Mouse (Mus musculus): ENCODE measurements around the gene Ppig.
"Not testable (repeated sequence)": the region's sequence is repeated elsewhere in the genome, so short reads cannot be mapped to it uniquely, and the experiment has no call there.

Ppig gene

GRCm38 (mm10) chr2:69722273-69722649 lies at the start of gene Ppig:
TSS of gene Ppig (plus strand) at chr2:69722545.
- no peak for DNase-seq

GRCm38 (mm10) chr2:69673723-69674122 lies 48.6 kb upstream of the Ppig start:
- no peak for DNase-seq

GRCm38 (mm10) chr2:69675266-69675665 lies 47.1 kb upstream of the Ppig start:
- DNase-seq: no peak

GRCm38 (mm10) chr2:69676713-69677112 lies 45.6 kb upstream of the Ppig start:
- DNase-seq: no peak

GRCm38 (mm10) chr2:69677215-69677614 lies 45.1 kb upstream of the Ppig start:
- not testable (repeated sequence) for DNase-seq

GRCm38 (mm10) chr2:69679990-69680389 lies 42.4 kb upstream of the Ppig start:
- peak; percentile 8 for DNase-seq

- DNase-seq: no peak
Observed at GRCm38 (mm10) chr2:69681931-69682330, 40.4 kb upstream of the Ppig start.

GRCm38 (mm10) chr2:69683036-69683805 lies 39.1 kb upstream of the Ppig start:
- DNase-seq: no peak

GRCm38 (mm10) chr2:69684488-69684887 lies 37.9 kb upstream of the Ppig start:
- DNase-seq: no peak

- no peak for DNase-seq
Observed at GRCm38 (mm10) chr2:69690214-69690613, 32.1 kb upstream of the Ppig start.

GRCm38 (mm10) chr2:69690843-69691242 lies 31.5 kb upstream of the Ppig start:
- no peak for DNase-seq

GRCm38 (mm10) chr2:69693501-69693900 lies 28.8 kb upstream of the Ppig start:
- DNase-seq: no peak

GRCm38 (mm10) chr2:69700446-69700845 lies 21.9 kb upstream of the Ppig start:
- no peak for DNase-seq

- DNase-seq: peak; percentile 12
Observed at GRCm38 (mm10) chr2:69712171-69712570, 10.2 kb upstream of the Ppig start.

- peak; percentile 90 for DNase-seq
Observed at GRCm38 (mm10) chr2:69712981-69713625, 9.2 kb upstream of the Ppig start, which contains the start of gene Fastkd1. TSS of gene Fastkd1 (minus strand) at chr2:69713516.

- DNase-seq: no peak
Observed at GRCm38 (mm10) chr2:69713626-69714014, 8.7 kb upstream of the Ppig start.

GRCm38 (mm10) chr2:69714126-69714525 lies 8.2 kb upstream of the Ppig start:
- DNase-seq: no peak

- DNase-seq: no peak
Observed at GRCm38 (mm10) chr2:69716483-69716882, 5.9 kb upstream of the Ppig start.

GRCm38 (mm10) chr2:69719121-69719520 lies 3.2 kb upstream of the Ppig start:
- no peak for DNase-seq

GRCm38 (mm10) chr2:69722650-69723518 lies 539 bp downstream of the Ppig start:
- DNase-seq: peak; percentile 95

- no peak for DNase-seq
Observed at GRCm38 (mm10) chr2:69723519-69723825, 1.1 kb downstream of the Ppig start.

- DNase-seq: no peak
Observed at GRCm38 (mm10) chr2:69745091-69745490, 22.7 kb downstream of the Ppig start.

- DNase-seq: no peak
Observed at GRCm38 (mm10) chr2:69760980-69761379, 38.6 kb downstream of the Ppig start.

GRCm38 (mm10) chr2:69763340-69763739 lies 41.0 kb downstream of the Ppig start:
- peak; percentile 5 for DNase-seq
